Mouse (Mus musculus) brain, embryonic 18.5 days (tissue): ENCODE results near the gene Olfr1217.
"Not testable (repeated sequence)": the region's sequence is repeated elsewhere in the genome, so short reads cannot be mapped to it uniquely, and the experiment has no call there.

ENCODE experiments used
- DNase-seq: peaks from one replicate; pipeline ENCODE4 v3.0.0-alpha.2; 2012; ENCODE audit warnings: low read depth, low spot score

Olfr1217 gene

GRCm38 (mm10) chr2:89031965-89032364 is at the start of gene Olfr1217:
TSS of gene Olfr1217 (minus strand) at chr2:89032065.
- DNase-seq: no peak

- DNase-seq: no peak
Measured at GRCm38 (mm10) chr2:89081487-89081886, 49.6 kb upstream of the Olfr1217 start.

- no peak for DNase-seq
Measured at GRCm38 (mm10) chr2:89061087-89061486, 29.2 kb upstream of the Olfr1217 start, which contains the start of gene Olfr1218. TSS of gene Olfr1218 (minus strand) at chr2:89061187.

GRCm38 (mm10) chr2:89021436-89021835 is 10.4 kb downstream of the Olfr1217 start:
- DNase-seq: not testable (repeated sequence)

GRCm38 (mm10) chr2:89018240-89018639 is 13.6 kb downstream of the Olfr1217 start, which contains the start of gene Olfr1216:
TSS of gene Olfr1216 (minus strand) at chr2:89018340.
- DNase-seq: no peak

- no peak for DNase-seq
Measured at GRCm38 (mm10) chr2:89006873-89007272, 25.0 kb downstream of the Olfr1217 start, which contains the start of gene Olfr1215. TSS of gene Olfr1215 (minus strand) at chr2:89006973.

GRCm38 (mm10) chr2:88992553-88992952 is 39.3 kb downstream of the Olfr1217 start, which contains the start of gene Olfr1214:
TSS of gene Olfr1214 (minus strand) at chr2:88992653.
- no peak for DNase-seq

GRCm38 (mm10) chr2:88980181-88980580 is 51.7 kb downstream of the Olfr1217 start, which contains the start of gene Gm13762:
TSS of gene Gm13762 (minus strand) at chr2:88980281.
- no peak for DNase-seq
